Mouse (Mus musculus): ENCODE results near the gene Rhox2b.
"Not testable (repeated sequence)": the region's sequence is repeated elsewhere in the genome, so short reads cannot be mapped to it uniquely, and the experiment has no call there.

The Rhox2b gene

GRCm38 (mm10) chrX:37411767-37412166 lies at the start of gene Rhox2b:
TSS of gene Rhox2b (plus strand) at chrX:37412067.
- in situ Hi-C loops (cut with MboI) = not testable (repeated sequence)

GRCm38 (mm10) chrX:37379728-37380127 lies 32.1 kb upstream of the Rhox2b start, which contains the start of gene Rhox3a2:
TSS of gene Rhox3a2 (plus strand) at chrX:37380028.
- in situ Hi-C loops (cut with MboI) = not testable (repeated sequence)

- in situ Hi-C loops (cut with MboI) = not testable (repeated sequence)
These were observed 21.3 kb upstream of the Rhox2b start, which contains the start of gene Rhox4a2 for GRCm38 (mm10) chrX:37390548-37390947. TSS of gene Rhox4a2 (plus strand) at chrX:37390848.

GRCm38 (mm10) chrX:37432194-37432593 lies 20.3 kb downstream of the Rhox2b start, which contains the start of gene Rhox4b:
TSS of gene Rhox4b (plus strand) at chrX:37432494.
- in situ Hi-C loops (cut with MboI) = not testable (repeated sequence)

GRCm38 (mm10) chrX:37453380-37453779 lies 41.5 kb downstream of the Rhox2b start, which contains the start of gene Rhox2c:
TSS of gene Rhox2c (plus strand) at chrX:37453680.
- in situ Hi-C loops (cut with MboI) = not testable (repeated sequence)

DNA sequence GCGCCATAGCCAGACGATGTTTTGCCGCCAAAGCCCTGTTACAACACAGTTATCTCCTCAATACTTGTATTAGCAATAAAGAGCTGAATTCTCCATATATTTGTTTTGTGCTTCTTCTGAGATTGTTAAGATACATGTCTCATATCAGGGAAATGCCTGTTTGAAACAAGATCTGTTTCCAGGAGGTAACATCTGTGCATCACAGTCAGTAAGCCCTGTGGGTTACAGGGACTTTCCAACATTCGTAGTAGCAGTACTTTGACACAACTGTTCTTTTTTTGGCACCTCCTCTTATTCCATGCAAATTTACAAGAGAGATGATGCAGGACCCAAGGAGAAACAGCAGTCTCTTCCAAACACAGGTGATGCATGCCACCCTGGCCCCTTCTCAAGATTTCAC lies 46.4 kb downstream of the Rhox2b start, which contains the start of gene Rhox3c:
Rhox3c (plus strand) TSS at position 301 of the 400 bp plus-strand sequence.
- in situ Hi-C loops (cut with MboI) = not testable (repeated sequence)

Measured in mature B cell (primary cell).